Mouse (Mus musculus) thymus, adult 2 months (tissue): ENCODE measurements around the gene Foxo1.

ENCODE experiments used
- CTCF ChIP-seq: fragments of 200-500 bp; IDR thresholded peaks from 2 replicates; pipeline ENCODE4 v1.5.1; 2012; ENCODE audit warnings: mild to moderate bottlenecking, control low read depth, low read length, moderate library complexity, borderline replicate concordance; ENCODE audit not compliant: control insufficient read depth, poor library complexity, insufficient read depth; ENCODE audit errors: extremely low read depth
- POLR2A ChIP-seq: fragments of 200-500 bp; IDR thresholded peaks from 2 replicates; pipeline ENCODE4 v1.6.1; 2012; ENCODE audit warnings: mild to moderate bottlenecking, low read length, control low read depth, moderate library complexity; ENCODE audit not compliant: control insufficient read depth, poor library complexity, insufficient read depth; ENCODE audit errors: extremely low read depth

GRCm38 (mm10) chr3:52338761-52339160 lies 70.6 kb downstream of the Foxo1 start:
- TF ChIP-seq CTCF: no peak
- TF ChIP-seq POLR2A: no peak
